Mouse (Mus musculus) hindbrain, embryonic 12.5 days (tissue): ENCODE measurements around the gene Akr1c14. TPM values are rescaled to one million over a fixed set of nuclear protein-coding genes. Genes with fewer than 3 reads are reported as not detected.
"Not testable (repeated sequence)": the region's sequence is repeated elsewhere in the genome, so short reads cannot be mapped to it uniquely, and the experiment has no call there.

ENCODE experiments used
- ATAC-seq: fragments of 200-750 bp; cut with Nextera tagmentation; 2 replicates; pipeline ENCODE4 v1.8.0; 2017; ENCODE audit warnings: moderate TSS enrichment; ENCODE audit not compliant: low FRiP score
- H3K27ac ChIP-seq: fragments of 300-500 bp; sonication (generic); 2 replicates; pipeline ENCODE4 v1.5.1; 2016; ENCODE audit warnings: mild to moderate bottlenecking
- H3K27me3 ChIP-seq: fragments of 300-500 bp; sonication (generic); 2 replicates; pipeline ENCODE4 v1.6.1; 2016; ENCODE audit warnings: mild to moderate bottlenecking
- H3K36me3 ChIP-seq: fragments of 300-500 bp; sonication (generic); 2 replicates; pipeline ENCODE4 v1.6.1; 2016; ENCODE audit warnings: mild to moderate bottlenecking
- H3K4me1 ChIP-seq: fragments of 300-500 bp; sonication (generic); 2 replicates; pipeline ENCODE4 v1.6.1; 2016
- H3K4me2 ChIP-seq: fragments of 300-500 bp; sonication (generic); replicated peaks from 2 replicates; pipeline ENCODE4 v1.6.1; 2016; ENCODE audit warnings: mild to moderate bottlenecking
- H3K4me3 ChIP-seq: fragments of 300-500 bp; sonication (generic); 2 replicates; pipeline ENCODE4 v1.5.1; 2016; ENCODE audit warnings: mild to moderate bottlenecking
- H3K9ac ChIP-seq: fragments of 300-500 bp; sonication (generic); 2 replicates; pipeline ENCODE4 v1.6.1; 2016; ENCODE audit warnings: mild to moderate bottlenecking, moderate library complexity
- H3K9me3 ChIP-seq: fragments of 300-500 bp; sonication (generic); replicated peaks from 2 replicates; pipeline ENCODE4 v1.6.1; 2016; ENCODE audit warnings: mild to moderate bottlenecking
- WGBS: fragments of 180-500 bp; shearing (Covaris S2); methylation state at CpG from one replicate; pipeline ENCODE4 v1.1.7; 2016; 5-methylcytosine and 5-hydroxymethylcytosine counted together
- polyA plus RNA-seq: library from polyadenylated mRNA; unstranded; fragments of >200 nt; fragmentation: Nextera tagmentation; extraction: Ambion mirVana; gene quantifications from 2 replicates; pipeline ENCODE4 v1.2.1, GENCODE M21; 2016

Akr1c14 gene
- 0.25 and 0.34 TPM in 2 replicates for polyA plus RNA-seq

GRCm38 (mm10) chr13:4048719-4049118 lies at the start of gene Akr1c14:
Akr1c14 (plus strand) TSS chr13:4049011.
- H3K27ac ChIP-seq, result no peak within 1 kb of the TSS
- ATAC-seq, result no peak
- H3K4me1 ChIP-seq, result no peaks in the 10 kb centered on the region
- H3K4me3 ChIP-seq, result no peak within 1 kb of the TSS
- no peaks in the 10 kb centered on the region for H3K9me3 ChIP-seq
- WGBS, result 66% methylated on average over 2 of the region's 2 CpGs
- H3K9ac ChIP-seq, result no peak within 1 kb of the TSS
- no peaks in the 10 kb centered on the region for H3K36me3 ChIP-seq
- no peak within 1 kb of the TSS for H3K4me2 ChIP-seq
- H3K27me3 ChIP-seq, result no peaks in the 10 kb centered on the region

DNA sequence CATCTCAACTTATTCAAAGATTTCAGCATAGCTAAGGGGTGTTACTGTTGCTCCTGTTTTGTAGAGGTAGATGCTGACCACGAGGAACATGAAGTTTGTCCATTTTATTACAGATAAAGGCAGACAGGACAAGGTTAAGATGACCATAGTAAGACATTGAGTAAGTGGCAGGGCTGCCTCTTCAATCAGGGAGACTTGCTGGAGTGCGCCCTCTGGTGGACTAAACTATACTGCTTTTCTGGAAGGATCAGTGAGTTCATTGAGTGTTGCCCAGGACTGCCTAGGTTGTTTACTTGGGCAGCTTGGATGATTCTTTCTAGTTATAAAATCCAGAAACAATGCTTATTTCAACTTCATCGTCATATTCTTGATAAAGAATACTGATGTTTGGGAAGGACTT lies 47.1 kb upstream of the Akr1c14 start:
- peak; percentile 68; the same call in 1 of the 2 replicates for ATAC-seq
- no peaks in the 10 kb centered on the region for H3K9me3 ChIP-seq
- H3K4me3 ChIP-seq, result no peak overlapping the region
- H3K27ac ChIP-seq, result no peak overlapping the region
- no peaks in the 10 kb centered on the region for H3K27me3 ChIP-seq
- no peak overlapping the region for H3K9ac ChIP-seq
- no peaks in the 10 kb centered on the region for H3K4me1 ChIP-seq
- WGBS, result 5% methylated on average over 3 of the region's 3 CpGs
- no peak overlapping the region for H3K4me2 ChIP-seq
- H3K36me3 ChIP-seq, result no peaks in the 10 kb centered on the region

DNA sequence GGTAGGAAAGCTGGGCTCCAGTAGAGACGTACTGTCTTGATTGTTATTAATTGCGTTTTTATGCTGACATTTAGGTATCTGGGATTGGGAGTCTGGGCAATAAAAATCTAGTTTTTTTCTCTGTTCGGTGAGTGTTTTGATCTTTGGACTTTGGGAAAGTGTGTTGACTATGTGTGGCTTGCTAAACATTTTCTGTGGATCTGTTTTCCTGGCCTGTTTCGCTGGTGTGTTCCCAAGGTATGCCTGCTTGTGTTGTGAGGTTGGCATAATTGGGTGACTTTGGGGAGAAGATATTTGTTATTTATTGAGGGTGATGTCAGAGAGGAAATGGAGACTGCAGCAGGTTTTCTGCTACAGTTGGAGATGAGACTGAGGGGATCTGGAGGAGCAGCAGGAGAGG lies 38.0 kb upstream of the Akr1c14 start:
- no peak overlapping the region for H3K4me2 ChIP-seq
- WGBS, result 85% methylated on average over 4 of the region's 4 CpGs
- no peak for ATAC-seq
- H3K9me3 ChIP-seq, result no peaks in the 10 kb centered on the region
- H3K9ac ChIP-seq, result no peak overlapping the region
- H3K27ac ChIP-seq, result no peak overlapping the region
- no peaks in the 10 kb centered on the region for H3K36me3 ChIP-seq
- no peak overlapping the region for H3K4me3 ChIP-seq
- H3K4me1 ChIP-seq, result no peaks in the 10 kb centered on the region
- no peaks in the 10 kb centered on the region for H3K27me3 ChIP-seq

DNA sequence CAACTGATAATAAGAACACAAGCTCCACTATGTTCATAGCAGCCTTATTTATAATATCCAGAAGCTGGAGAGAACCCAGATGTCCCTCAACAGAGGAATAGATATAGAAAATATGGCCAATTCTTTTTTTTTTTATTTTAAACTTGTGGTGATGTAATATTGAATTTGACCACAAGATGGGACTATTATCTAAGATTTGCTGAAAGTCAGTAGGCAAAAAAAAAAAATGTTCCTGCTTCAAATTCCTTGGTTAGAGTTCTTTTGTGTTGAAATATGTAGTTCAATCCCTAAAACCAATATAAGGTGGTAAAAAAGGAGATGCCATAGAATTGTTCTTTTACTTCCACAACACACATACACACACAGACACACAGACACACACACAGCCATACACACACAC lies 35.0 kb upstream of the Akr1c14 start:
- ATAC-seq, result no peak
- Histone ChIP-seq H3K4me3 (no peak overlapping the region), H3K9me3 (no peaks in the 10 kb centered on the region), H3K9ac (no peak overlapping the region), H3K4me1 (no peaks in the 10 kb centered on the region), H3K27ac (no peak overlapping the region), H3K36me3 (no peaks in the 10 kb centered on the region), H3K4me2 (no peak overlapping the region), H3K27me3 (no peaks in the 10 kb centered on the region)

- no peak overlapping the region for H3K4me3 ChIP-seq
- no peak overlapping the region for H3K9ac ChIP-seq
- 83% methylated on average over 2 of the region's 2 CpGs for WGBS
- H3K9me3 ChIP-seq, result no peaks in the 10 kb centered on the region
- no peak overlapping the region for H3K27ac ChIP-seq
- no peaks in the 10 kb centered on the region for H3K27me3 ChIP-seq
- no peaks in the 10 kb centered on the region for H3K4me1 ChIP-seq
- H3K4me2 ChIP-seq, result no peak overlapping the region
- H3K36me3 ChIP-seq, result no peaks in the 10 kb centered on the region
- ATAC-seq, result no peak
These were observed 18.9 kb upstream of the Akr1c14 start for GRCm38 (mm10) chr13:4029897-4030296.

DNA sequence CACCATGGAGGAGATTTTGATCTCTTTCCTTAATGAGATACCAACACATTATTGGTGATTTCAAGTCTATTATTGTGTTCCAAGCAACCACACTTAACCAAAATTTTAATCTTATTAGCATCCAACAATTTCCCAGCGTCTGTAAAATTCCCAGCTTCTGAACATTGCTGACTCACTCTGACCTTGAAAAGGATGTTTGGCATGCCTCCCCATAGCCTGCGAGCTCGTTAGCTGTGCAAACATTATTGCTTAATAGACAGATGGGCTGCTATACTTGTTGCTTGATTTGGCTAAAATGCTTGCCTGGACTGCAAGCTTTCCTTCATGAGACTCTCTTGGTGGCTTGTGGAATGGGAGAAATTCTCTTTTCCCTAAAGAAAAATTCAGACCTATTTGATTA lies 16.3 kb upstream of the Akr1c14 start:
- Histone ChIP-seq H3K4me3 (no peak overlapping the region), H3K27me3 (no peaks in the 10 kb centered on the region), H3K36me3 (no peaks in the 10 kb centered on the region), H3K4me2 (no peak overlapping the region), H3K4me1 (no peaks in the 10 kb centered on the region), H3K9me3 (no peaks in the 10 kb centered on the region), H3K9ac (no peak overlapping the region), H3K27ac (no peak overlapping the region)
- WGBS, result 92% methylated on average over 3 of the region's 3 CpGs
- no peak for ATAC-seq

DNA sequence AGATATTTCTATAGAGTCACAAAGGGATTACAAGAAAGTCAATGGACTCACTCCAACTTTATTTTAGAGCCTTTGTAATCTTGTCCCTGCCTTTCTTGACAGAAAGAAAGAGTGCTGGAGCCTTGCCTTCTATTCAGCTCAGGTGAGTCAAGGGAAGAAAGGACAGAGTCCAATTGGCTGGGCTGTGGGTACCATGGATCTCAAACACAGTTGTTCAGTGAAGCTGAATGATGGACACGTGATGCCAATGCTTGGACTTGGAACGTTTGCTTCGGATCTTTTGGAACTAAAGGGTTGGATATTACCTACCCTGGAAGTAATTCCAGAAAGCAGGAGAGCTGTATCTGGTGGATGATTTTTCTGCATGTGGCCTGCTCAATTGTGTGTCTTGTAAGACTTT lies 13.8 kb upstream of the Akr1c14 start:
- Histone ChIP-seq H3K9me3 (no peaks in the 10 kb centered on the region), H3K4me3 (no peak overlapping the region), H3K36me3 (no peaks in the 10 kb centered on the region), H3K4me1 (no peaks in the 10 kb centered on the region), H3K27ac (no peak overlapping the region), H3K4me2 (no peak overlapping the region), H3K27me3 (no peaks in the 10 kb centered on the region), H3K9ac (no peak overlapping the region)
- ATAC-seq, result no peak
- WGBS, result 86% methylated on average over 3 of the region's 3 CpGs

- no peaks in the 10 kb centered on the region for H3K4me1 ChIP-seq
- no peak overlapping the region for H3K27ac ChIP-seq
- no peak overlapping the region for H3K4me3 ChIP-seq
- 70% methylated on average over 3 of the region's 3 CpGs for WGBS
- H3K9me3 ChIP-seq, result no peaks in the 10 kb centered on the region
- no peak overlapping the region for H3K9ac ChIP-seq
- H3K4me2 ChIP-seq, result no peak overlapping the region
- no peaks in the 10 kb centered on the region for H3K36me3 ChIP-seq
- no peak for ATAC-seq
- no peaks in the 10 kb centered on the region for H3K27me3 ChIP-seq
These were observed 2.7 kb upstream of the Akr1c14 start for GRCm38 (mm10) chr13:4046113-4046512.

DNA sequence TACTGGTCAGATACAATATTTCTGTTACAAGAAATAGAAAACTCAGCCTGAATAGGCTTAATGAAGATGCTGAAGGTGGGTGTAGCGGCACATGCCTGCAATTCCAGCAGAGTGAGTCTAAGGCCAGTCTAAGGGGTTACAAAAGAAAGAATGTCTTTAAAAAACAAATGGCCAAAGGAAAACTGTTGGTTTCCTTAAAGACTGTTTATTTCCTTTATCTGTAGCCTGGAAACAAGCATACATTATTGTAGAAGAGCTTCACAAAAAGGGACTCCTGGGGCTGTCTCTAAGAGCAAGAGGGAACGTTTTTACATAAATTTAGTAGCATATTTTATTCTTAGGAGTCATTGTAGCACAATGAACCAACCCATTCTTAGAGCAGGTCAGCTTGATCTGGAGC lies 2.0 kb upstream of the Akr1c14 start:
- ATAC-seq, result no peak
- 36% methylated on average over 2 of the region's 2 CpGs for WGBS
- Histone ChIP-seq H3K4me3 (no peak overlapping the region), H3K27me3 (no peaks in the 10 kb centered on the region), H3K9ac (no peak overlapping the region), H3K36me3 (no peaks in the 10 kb centered on the region), H3K9me3 (no peaks in the 10 kb centered on the region), H3K4me2 (no peak overlapping the region), H3K27ac (no peak overlapping the region), H3K4me1 (no peaks in the 10 kb centered on the region)

GRCm38 (mm10) chr13:4048226-4048625 lies 585 bp upstream of the Akr1c14 start:
- no peak for ATAC-seq
- 89% methylated on average over 1 of the region's 1 CpGs for WGBS
- Histone ChIP-seq H3K9me3 (no peaks in the 10 kb centered on the region), H3K27me3 (no peaks in the 10 kb centered on the region), H3K27ac (no peak overlapping the region), H3K4me2 (no peak overlapping the region), H3K4me3 (no peak overlapping the region), H3K36me3 (no peaks in the 10 kb centered on the region), H3K9ac (no peak overlapping the region), H3K4me1 (no peaks in the 10 kb centered on the region)

DNA sequence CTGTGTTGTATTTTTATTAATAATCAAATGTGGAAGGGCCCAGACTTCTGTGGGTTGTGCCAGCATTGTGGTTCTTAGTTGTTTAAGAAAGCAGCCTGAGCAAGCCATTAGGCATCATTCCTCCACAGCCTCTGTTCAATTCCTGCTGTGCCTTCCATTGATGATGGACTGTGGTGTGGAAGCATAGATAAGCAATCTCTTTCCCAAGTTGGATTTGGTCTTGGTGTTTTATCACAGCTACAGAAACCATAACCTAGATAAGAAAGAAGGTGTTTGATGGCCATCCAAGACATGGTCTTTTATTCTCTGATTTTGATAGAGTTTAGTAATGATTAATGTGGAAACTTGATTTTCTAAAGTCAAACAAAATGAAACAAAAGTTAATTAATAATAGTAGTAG lies 844 bp downstream of the Akr1c14 start:
- no peak for ATAC-seq

GRCm38 (mm10) chr13:4055450-4055849 lies 6.6 kb downstream of the Akr1c14 start:
- H3K4me3 ChIP-seq, result no peak overlapping the region
- no peaks in the 10 kb centered on the region for H3K4me1 ChIP-seq
- no peak overlapping the region for H3K27ac ChIP-seq
- H3K27me3 ChIP-seq, result no peaks in the 10 kb centered on the region
- H3K4me2 ChIP-seq, result no peak overlapping the region
- no peak overlapping the region for H3K9ac ChIP-seq
- no peaks in the 10 kb centered on the region for H3K36me3 ChIP-seq
- WGBS, result 72% methylated on average over 3 of the region's 3 CpGs
- ATAC-seq, result no peak
- H3K9me3 ChIP-seq, result no peaks in the 10 kb centered on the region

More for the DNA sequence above, 844 bp downstream of the Akr1c14 start:
- no peaks in the 10 kb centered on the region for H3K4me1 ChIP-seq
- H3K36me3 ChIP-seq, result no peaks in the 10 kb centered on the region
- no peak overlapping the region for H3K9ac ChIP-seq
- H3K27ac ChIP-seq, result no peak overlapping the region
- no peaks in the 10 kb centered on the region for H3K9me3 ChIP-seq
- no peak overlapping the region for H3K4me2 ChIP-seq
- H3K4me3 ChIP-seq, result no peak overlapping the region
- no peaks in the 10 kb centered on the region for H3K27me3 ChIP-seq

DNA sequence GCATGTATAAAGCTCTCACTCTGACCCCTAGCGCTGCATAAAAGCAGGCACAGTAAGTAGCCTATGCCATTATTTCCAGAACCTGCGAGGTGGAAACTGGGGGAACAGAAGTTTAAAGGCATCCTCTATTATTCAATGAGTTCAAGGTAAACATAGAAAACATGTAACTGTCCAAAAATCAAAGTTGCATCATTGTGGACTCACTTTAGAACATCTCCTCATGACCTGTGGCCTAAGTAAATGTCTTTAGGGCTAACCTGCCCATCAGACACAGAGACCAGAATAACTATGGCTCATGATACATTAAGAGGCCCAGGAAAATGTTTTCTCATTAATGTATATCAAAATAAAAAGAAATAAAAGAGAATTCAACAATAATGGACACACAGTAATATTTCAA lies 7.4 kb downstream of the Akr1c14 start:
- H3K4me1 ChIP-seq, result no peaks in the 10 kb centered on the region
- H3K36me3 ChIP-seq, result no peaks in the 10 kb centered on the region
- 82% methylated on average over 2 of the region's 2 CpGs for WGBS
- no peak overlapping the region for H3K4me2 ChIP-seq
- ATAC-seq, result no peak
- no peak overlapping the region for H3K9ac ChIP-seq
- no peaks in the 10 kb centered on the region for H3K9me3 ChIP-seq
- no peak overlapping the region for H3K27ac ChIP-seq
- no peak overlapping the region for H3K4me3 ChIP-seq
- H3K27me3 ChIP-seq, result no peaks in the 10 kb centered on the region

- 54% methylated on average over 2 of the region's 2 CpGs for WGBS
- not testable (repeated sequence) for ATAC-seq, H3K4me3 ChIP-seq, H3K27ac ChIP-seq, H3K27me3 ChIP-seq, H3K36me3 ChIP-seq, H3K4me1 ChIP-seq, H3K9ac ChIP-seq, H3K9me3 ChIP-seq, H3K4me2 ChIP-seq
These were observed 9.4 kb downstream of the Akr1c14 start for GRCm38 (mm10) chr13:4058239-4058638.
